Mouse (Mus musculus) T-cell, adult 66 days (primary cell): Measurements from ENCODE around the gene Olfr32. TPM values are rescaled to one million over a fixed set of nuclear protein-coding genes. Genes with fewer than 3 reads are reported as not detected.

Source experiments
- total RNA-seq, 2 experiments: library from RNA; stranded (reverse); gene quantifications; 3 replicates in 1 of 2; 4 replicates in 1 of 2; pipeline ENCODE4 v1.2.4; 2023

Gene Olfr32
- total RNA-seq = not detected

DNA sequence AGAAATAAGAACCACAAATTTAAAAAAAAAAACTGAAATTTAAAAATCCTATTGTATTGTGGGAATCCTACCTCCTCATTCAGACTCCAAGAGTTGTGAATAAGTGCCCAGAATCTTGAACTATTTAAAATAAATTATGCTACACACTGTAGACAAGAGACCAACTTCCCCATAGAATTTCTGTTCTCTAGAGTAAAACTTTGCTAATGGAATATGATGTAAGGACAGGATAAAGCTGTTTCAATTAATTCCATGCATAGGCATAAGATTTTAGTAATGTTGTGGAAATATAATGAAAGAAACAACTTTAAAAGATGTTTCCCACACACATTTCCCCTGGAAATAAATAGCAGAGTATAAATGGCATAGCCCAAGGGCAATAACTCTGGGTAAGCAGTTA lies at the start of gene Olfr32:
Olfr32 (minus strand) TSS at position 101 of the 400 bp plus-strand sequence.

DNA sequence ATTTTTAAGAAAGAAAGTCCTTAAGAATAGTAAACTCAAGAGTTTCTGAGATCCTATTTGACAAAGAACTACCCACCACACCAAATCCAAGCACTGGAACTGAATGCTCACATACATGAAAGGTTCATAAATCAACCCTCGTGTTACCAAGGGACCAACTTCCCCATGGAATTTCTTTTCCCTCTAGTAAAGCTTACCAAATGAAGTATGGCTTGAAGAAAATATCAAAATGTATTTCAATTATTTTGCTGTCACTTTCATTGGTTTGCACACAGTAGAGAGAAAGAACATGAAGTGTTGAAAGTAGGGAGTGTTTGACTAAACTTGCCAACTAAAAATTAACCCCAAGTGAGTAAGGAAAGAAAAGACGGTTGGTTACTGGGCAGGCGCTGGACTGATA lies 10.9 kb upstream of the Olfr32 start, which contains the start of gene Olfr1270:
Olfr1270 (minus strand) TSS at position 101 of the 400 bp plus-strand sequence.

DNA sequence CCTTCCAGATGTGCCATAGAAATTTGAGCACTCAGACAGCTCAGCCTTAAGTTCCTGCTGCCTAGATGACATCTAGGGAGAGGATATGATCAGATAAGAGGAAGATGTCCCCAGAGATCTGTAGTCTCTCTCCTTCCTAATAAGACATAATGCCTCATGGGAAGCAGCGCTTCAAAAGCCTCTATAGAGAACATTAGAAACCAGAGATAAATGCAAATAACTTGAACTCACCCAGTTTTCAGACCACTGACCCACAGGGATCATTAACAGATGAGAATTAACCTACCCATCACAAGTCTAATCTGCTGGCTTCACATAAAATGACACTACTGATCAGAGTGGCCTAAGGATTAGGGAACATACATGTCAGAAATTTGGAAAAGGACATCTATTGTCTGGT lies 20.8 kb downstream of the Olfr32 start, which contains the start of gene Olfr1269:
Olfr1269 (minus strand) TSS at position 101 of the 400 bp plus-strand sequence.

Other genes with a start within 250 kb of the Olfr32 start
- not detected for gene Olfr1258, start 215.0 kb downstream of the Olfr32 start, total RNA-seq
- not detected for gene Olfr1259, start 193.6 kb downstream of the Olfr32 start, total RNA-seq
- not detected for gene Olfr1260, start 168.0 kb downstream of the Olfr32 start, total RNA-seq
- not detected for gene Olfr1261, start 151.1 kb downstream of the Olfr32 start, total RNA-seq
- not detected for gene Olfr1262, start 142.2 kb downstream of the Olfr32 start, total RNA-seq
- gene Olfr1263, start 130.2 kb downstream of the Olfr32 start, total RNA-seq = not detected
- gene Olfr1264, start 116.7 kb downstream of the Olfr32 start, total RNA-seq = not detected
- not detected for gene Olfr1265, start 107.0 kb downstream of the Olfr32 start, total RNA-seq
- not detected for gene Olfr140, start 78.7 kb downstream of the Olfr32 start, total RNA-seq
- not detected for gene Olfr1269, start 20.9 kb downstream of the Olfr32 start, total RNA-seq
- not detected for gene Olfr1270, start 10.8 kb upstream of the Olfr32 start, total RNA-seq
- gene Olfr1506, start 82.2 kb upstream of the Olfr32 start, total RNA-seq = under 1 TPM; 0.30 to 0.50 TPM
- gene Olfr142, start 115.3 kb upstream of the Olfr32 start, total RNA-seq = not detected
- gene Olfr1271, start 128.7 kb upstream of the Olfr32 start, total RNA-seq = not detected
- gene Olfr1272, start 150.5 kb upstream of the Olfr32 start, total RNA-seq = not detected
- not detected for gene Gm13769, start 179.9 kb upstream of the Olfr32 start, total RNA-seq